Mouse (Mus musculus) MEL (cell line): Measurements from ENCODE around the gene Rgl1.

Experiments used
- CTCF ChIP-seq, 3 experiments: IDR thresholded peaks in 2 of 3; conservative IDR thresholded peaks in 1 of 3; 2 replicates each; pipeline ENCODE4 v1.5.1; 2011 to 2012; ENCODE audit warnings: low read length in 3 of 3, low read depth in 2 of 3, mild to moderate bottlenecking in 2 of 3, improper control_type of control experiment in 1 of 3, inconsistent platforms in 1 of 3, mixed read lengths in 1 of 3, moderate library complexity in 1 of 3; ENCODE audit not compliant: control insufficient read depth in 1 of 3, insufficient read depth in 1 of 3, poor library complexity in 1 of 3, severe bottlenecking in 1 of 3
- EP300 ChIP-seq, 2 experiments: IDR thresholded peaks; 2 replicates each; pipeline ENCODE4 v1.6.1; 2011; ENCODE audit warnings: improper control_type of control experiment in 2 of 2, low read length in 2 of 2, low read depth in 1 of 2, mild to moderate bottlenecking in 1 of 2
- GATA1 ChIP-seq: IDR thresholded peaks from 2 replicates; pipeline ENCODE4 v1.6.1; 2011; ENCODE audit warnings: low read depth, low read length, improper control_type of control experiment
- MAX ChIP-seq: IDR thresholded peaks from 2 replicates; pipeline ENCODE4 v1.6.1; 2011; ENCODE audit warnings: low read length, improper control_type of control experiment
- NRF1 ChIP-seq: IDR thresholded peaks from 2 replicates; pipeline ENCODE4 v1.6.1; 2014; ENCODE audit warnings: low read depth, mild to moderate bottlenecking, inconsistent platforms, low read length, improper control_type of control experiment, moderate library complexity; ENCODE audit not compliant: poor library complexity, insufficient read depth, severe bottlenecking
- POLR2A ChIP-seq, 2 experiments: IDR thresholded peaks; 2 replicates each; pipeline ENCODE4 v1.6.1; 2011 to 2012; ENCODE audit warnings: low read length in 2 of 2, mild to moderate bottlenecking in 2 of 2, control low read depth in 1 of 2, improper control_type of control experiment in 1 of 2, low read depth in 1 of 2, moderate library complexity in 1 of 2; ENCODE audit not compliant: control insufficient read depth in 1 of 2, insufficient read depth in 1 of 2, poor library complexity in 1 of 2
- POLR2AphosphoS2 ChIP-seq: IDR thresholded peaks from 2 replicates; pipeline ENCODE4 v1.6.1; 2011; ENCODE audit warnings: low read length, improper control_type of control experiment

GRCm38 (mm10) chr1:152682368-152683194, 83.6 kb downstream of the Rgl1 start:
- TF ChIP-seq MAX (no peak), POLR2A (IDR thresholded peaks at IDR 0.05; ENCODE audit: control insufficient read depth in 1 of 2, insufficient read depth in 1 of 2, low read depth in 1 of 2, low read length in 2 of 2, poor library complexity in 1 of 2) (no peak), EP300 (IDR thresholded peaks at IDR 0.05; ENCODE audit: low read depth in 1 of 2, low read length in 2 of 2) (no peak), POLR2AphosphoS2 (no peak), CTCF (IDR thresholded peaks at IDR 0.05 in 2 of 3, conservative IDR thresholded peaks at IDR 0.05 in 1 of 3; ENCODE audit: control insufficient read depth in 1 of 3, insufficient read depth in 1 of 3, low read depth in 2 of 3, low read length in 3 of 3, poor library complexity in 1 of 3, severe bottlenecking in 1 of 3) (no peak; a peak in 1 of 6 replicates), NRF1 (no peak), GATA1 (no peak)
